Mouse (Mus musculus): ENCODE data around the gene Rprml.
A peak's percentile ranks its signal among the peaks of the same experiment; 100 is the strongest.

The Rprml gene

GRCm38 (mm10) chr11:103665695-103666094, 16.3 kb downstream of the Rprml start:
- DNase-seq = no peak

- DNase-seq = no peak
Measured at GRCm38 (mm10) chr11:103666181-103666906, 17.0 kb downstream of the Rprml start.

- no peak for DNase-seq
Measured at GRCm38 (mm10) chr11:103666907-103667426, 17.6 kb downstream of the Rprml start.

GRCm38 (mm10) chr11:103675556-103675955, 26.2 kb downstream of the Rprml start:
- DNase-seq = peak; percentile 77

- DNase-seq = peak; percentile 56
Measured at GRCm38 (mm10) chr11:103677042-103677441, 27.7 kb downstream of the Rprml start.

GRCm38 (mm10) chr11:103683667-103684334, 34.4 kb downstream of the Rprml start:
- no peak for DNase-seq

- no peak for DNase-seq
Measured at GRCm38 (mm10) chr11:103685261-103685736, 35.9 kb downstream of the Rprml start.

- no peak for DNase-seq
Measured at GRCm38 (mm10) chr11:103686706-103687105, 37.3 kb downstream of the Rprml start.

GRCm38 (mm10) chr11:103688271-103688979, 39.1 kb downstream of the Rprml start:
- no peak for DNase-seq

GRCm38 (mm10) chr11:103688980-103689378, 39.6 kb downstream of the Rprml start:
- DNase-seq = no peak

GRCm38 (mm10) chr11:103691036-103691435, 41.7 kb downstream of the Rprml start:
- no peak for DNase-seq

- no peak for DNase-seq
Measured at GRCm38 (mm10) chr11:103693241-103693640, 43.9 kb downstream of the Rprml start.

GRCm38 (mm10) chr11:103696851-103697564, 47.6 kb downstream of the Rprml start:
- no peak for DNase-seq

- DNase-seq = peak; percentile 93
Measured at GRCm38 (mm10) chr11:103697565-103698176, 48.3 kb downstream of the Rprml start, which contains the start of gene Gosr2. Gosr2 (minus strand) TSS chr11:103697898.

- DNase-seq = no peak
Measured at GRCm38 (mm10) chr11:103698226-103698625, 48.9 kb downstream of the Rprml start.

All from lung, postnatal 36 days (tissue).